Mouse (Mus musculus) thymus, postnatal 4 days (tissue): ENCODE measurements at regions not wholly inside any gene's neighbourhood (a gene's known extent, or its start where the extent isn't known, plus 50 kb on each side); places are given as distances from the start of the nearest gene placed in this dataset.

Experiments
- DNase-seq: peaks from one replicate; pipeline ENCODE4 v3.0.0; 2021

DNA sequence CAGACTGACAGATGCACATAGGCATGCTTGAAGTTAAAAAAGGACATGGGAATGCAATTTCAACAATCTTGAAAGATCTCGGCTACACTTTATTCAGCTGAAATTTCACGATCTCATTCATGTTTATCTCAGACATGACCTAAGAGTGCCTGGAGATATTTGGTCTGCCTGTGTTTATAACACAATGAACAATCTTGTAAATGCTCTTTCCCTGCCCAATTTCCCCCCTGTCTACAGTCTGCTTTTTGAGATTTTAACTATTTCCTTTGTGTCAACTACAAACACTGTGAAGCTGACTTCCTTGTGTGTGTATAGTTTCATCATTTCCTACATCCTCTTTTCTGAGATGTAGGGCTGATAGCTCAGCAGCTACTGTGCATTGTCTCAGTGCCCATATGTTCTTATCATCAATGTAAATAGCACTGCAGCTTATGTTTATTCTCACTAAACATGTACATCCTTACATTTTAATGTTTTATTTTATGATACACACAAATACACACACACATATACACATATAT lies 319.4 kb upstream of the A1bg start:
- no peak for DNase-seq

DNA sequence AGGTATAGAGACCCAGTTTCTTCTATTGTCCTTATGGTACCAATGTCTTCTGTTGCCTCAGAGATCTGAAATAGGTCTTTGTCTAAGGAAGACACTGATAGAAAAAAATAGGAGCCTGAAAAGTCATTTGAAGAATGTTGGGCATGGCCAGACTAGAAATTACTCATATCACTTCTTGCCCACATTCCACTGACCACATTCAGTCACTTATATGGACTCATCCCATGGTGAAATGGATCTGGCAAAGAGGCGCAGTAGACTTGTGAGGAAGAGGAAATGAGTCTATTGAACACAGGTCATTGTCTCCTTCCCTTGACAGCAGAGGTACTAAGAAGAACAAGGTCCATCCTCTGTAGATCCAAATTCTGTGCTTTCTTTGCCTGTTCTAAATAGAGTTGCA lies 318.9 kb upstream of the A1bg start:
- DNase-seq, result no peak

DNA sequence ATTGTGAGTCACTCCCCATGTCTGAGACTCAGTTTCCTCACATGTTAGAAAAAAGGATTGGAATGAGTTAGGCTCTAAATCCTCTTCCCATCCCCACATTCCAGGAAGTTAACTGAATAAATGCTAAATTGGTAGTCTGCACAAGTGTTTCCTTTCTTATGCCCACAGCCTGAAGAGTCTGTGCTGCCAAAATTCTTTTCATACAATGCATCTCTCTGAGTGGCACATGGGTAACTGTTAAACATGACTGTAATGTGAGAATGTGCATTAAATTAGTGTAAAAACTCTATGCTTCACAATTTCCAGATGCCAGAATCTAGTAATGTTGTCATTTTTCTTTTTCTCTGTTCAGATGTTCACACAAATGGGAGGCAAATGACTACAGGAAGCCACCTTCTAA lies 317.5 kb upstream of the A1bg start:
- DNase-seq, result no peak

DNA sequence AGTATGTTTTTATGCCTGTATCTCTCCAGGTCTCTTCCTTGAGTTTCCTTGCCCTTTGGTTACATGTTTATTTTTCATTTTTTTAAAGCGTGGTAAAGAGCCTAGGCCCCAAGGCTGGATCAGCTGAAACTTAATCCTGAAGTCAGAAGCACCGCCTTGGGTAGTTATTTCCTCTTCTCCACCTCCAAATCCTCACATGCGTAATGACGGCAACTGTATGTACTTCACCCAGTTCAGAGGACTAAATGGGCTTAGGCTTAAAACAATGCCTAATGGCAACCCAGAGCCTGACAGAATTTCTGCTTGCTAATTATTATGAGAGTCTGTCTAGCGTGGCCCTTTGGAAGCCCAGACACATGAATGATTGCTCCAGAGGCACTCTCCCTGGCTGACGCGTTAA lies 316.6 kb upstream of the A1bg start:
- DNase-seq, result no peak

DNA sequence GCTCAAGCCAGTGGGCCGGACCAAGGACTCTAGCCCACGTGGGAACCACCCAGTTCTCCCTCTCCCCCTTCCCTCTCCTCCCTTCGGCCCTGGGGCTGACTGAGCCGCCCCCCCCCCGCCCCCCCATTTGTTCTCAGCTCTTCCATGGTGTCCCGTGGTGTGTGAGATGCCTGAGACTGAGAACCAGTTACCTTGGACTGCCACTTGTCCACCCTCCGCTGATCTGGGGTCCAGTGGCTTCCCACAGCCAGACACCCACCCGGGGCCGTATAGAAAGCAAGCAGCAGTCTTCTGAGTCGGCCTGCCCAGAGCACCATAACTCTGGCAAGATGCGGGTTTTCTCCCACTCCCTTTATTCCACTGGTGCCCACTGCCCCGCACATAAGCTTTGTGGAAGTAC lies 316.2 kb upstream of the A1bg start:
- no peak for DNase-seq

DNA sequence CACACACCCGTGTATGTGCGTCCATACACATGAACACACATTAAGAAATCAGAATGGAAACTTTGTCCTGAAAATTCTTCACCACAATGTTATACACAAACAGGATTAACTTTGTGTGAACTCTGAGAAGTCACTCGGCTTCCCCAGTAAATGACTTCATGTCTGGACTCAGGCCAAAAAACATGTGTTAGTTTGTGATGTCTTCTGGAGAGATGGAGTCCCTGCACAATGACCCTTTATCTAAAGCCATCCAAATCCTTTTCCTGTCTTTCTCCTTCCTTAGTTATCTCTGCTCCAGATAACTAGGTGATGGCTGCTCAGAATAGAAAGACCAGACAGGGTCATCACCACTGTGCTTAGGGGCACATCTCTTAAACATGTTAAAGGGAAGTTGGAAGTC lies 306.8 kb upstream of the A1bg start:
- no peak for DNase-seq

DNA sequence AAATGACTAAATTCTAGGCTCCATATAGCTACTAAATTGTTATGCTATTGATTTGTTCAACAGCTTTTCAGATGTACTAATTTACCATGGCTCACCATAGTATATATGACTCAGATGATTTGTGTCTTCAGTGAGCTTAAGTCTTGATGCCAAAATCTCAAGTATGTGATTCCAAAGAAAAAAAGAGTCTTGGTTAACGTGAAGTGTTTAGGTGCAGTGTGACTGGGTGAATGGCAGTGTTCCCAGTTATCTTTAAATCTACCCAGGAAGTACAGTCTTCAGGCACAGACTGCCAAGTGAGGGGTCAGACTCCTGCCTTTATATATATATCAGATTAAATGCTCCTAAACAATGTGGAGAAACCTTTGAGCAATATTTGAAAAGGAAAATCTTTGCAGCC lies 300.1 kb upstream of the A1bg start:
- DNase-seq, result no peak

DNA sequence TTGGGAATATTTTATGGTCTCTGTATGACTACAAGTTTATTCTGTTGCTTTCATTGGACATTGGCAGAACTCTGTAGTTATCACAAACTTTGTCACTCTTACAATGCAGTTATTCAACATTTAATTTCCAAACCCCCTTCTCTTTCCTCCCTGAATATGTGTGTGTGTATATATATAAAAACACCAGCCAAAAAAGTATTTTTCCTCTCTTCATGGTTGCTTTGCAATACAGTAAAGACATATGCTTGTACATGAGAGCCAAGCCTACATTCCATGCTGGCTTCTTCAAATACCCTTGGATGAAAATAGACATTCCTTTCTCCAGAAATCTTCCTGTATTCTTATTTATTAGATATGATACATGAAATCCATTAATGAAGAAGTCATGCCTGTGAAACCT lies 287.3 kb upstream of the A1bg start:
- no peak for DNase-seq

DNA sequence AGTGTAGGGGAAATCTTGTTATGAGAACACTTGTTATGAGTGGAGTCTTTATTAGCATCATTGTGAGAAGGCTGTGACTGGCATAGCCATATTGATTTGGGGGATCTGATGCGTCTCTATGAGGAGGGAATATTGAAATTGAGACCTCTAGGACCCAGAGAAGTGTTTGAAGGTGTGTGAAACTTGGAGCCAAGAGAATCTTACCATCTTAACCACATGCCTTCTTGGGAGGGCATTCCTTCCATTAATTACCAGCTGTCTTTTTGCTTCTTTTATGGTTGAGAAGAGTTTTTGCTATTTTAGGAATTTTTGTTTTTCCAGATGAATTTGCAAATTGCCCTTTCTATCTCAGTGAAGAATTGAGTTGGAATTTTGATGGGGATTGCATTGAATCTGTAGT lies 267.2 kb upstream of the A1bg start:
- no peak for DNase-seq

DNA sequence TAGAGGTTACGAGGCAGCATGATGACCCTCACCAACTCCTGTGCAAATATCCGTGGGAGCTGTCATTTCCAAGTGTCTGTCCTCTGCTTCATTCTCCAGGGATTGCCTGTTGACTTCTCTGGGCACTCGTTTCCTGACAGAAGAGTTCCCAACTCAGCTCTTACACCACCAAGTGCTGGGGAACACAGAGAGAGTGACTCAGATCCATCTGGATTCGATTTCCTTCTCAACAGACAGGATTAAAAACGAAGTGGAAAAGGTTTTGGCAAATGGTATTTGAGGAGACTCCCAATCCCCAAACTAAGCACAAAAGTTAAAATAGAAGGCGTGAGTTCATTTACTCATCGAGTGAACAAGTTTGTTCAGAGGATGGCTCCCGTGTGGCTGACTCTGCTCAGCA lies 266.7 kb upstream of the A1bg start:
- DNase-seq, result no peak

DNA sequence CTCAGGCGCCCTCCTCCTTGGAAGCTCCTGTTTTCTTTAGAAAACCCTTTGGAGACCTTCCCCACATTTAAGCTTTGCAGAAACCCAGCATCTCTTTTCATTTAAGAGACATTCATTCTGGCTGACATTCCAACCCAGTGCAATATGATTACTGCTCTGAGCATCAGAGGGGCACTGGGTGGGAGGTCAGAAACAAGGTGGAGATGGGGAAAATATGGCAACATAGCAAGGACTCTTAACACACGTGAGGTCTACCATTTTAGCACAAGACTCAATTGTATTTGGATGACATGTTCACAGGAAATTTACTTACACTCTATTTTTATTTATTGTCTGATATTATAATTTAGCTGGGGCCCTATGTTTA lies 261.8 kb upstream of the A1bg start:
- no peak for DNase-seq

DNA sequence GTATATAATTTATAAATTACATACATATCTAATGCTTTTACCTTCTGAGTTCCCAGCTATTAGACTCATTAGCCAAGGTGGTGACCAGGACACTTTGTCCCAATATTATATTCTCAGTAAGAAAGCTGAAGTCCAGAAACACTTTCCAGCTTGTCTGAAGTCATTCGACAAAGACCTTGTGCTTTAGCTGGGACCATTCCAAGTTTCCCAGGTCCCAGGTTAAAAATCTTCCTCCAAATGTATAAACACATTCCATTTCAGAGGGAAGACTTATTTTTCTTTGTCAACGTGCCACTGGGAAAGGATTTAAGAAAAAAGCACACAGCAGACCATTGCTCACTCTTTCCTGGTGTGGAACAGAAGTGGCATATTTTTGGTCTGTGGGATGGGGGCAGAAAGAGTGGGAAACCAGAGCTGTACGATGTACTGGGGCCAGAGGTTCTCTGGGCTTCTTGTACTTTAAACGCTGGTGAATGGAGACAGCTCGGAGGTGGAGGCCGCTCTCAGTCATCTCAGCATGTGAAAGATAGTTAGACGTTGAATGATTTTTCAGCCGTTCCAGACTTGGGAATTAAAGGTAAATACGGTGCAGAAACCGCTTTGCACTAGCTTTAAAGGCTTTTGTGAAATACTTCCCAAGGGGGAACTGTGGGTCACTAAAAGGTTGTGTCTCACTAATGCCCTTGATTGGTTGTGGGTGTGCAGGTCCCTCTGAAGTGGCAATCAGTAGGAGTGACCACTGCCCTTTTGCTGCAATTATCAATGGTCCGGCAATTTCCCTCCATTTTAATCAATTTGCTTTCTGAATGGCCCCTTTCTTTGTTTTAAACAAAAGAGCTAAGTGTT lies 261.2 kb upstream of the A1bg start:
- DNase-seq, result no peak

DNA sequence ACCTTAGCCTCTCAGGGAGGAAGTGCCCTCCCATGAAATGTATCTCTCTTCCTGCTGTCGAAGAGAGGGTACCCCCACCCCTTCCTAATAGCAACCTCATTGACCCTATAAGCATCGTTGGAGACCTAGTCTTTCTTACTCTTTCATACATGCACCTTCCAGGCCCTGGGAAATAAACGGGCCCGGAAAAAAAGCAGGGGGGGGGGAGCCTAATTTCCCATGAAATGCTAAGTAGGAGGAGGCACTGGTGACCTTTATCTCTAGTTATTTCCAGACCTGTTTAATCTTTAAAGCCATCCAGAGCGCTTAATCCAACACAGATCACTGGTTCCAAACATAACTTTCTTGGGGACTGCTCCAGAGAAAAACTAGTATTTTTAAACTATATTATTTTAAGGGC lies 260.5 kb upstream of the A1bg start:
- no peak for DNase-seq

DNA sequence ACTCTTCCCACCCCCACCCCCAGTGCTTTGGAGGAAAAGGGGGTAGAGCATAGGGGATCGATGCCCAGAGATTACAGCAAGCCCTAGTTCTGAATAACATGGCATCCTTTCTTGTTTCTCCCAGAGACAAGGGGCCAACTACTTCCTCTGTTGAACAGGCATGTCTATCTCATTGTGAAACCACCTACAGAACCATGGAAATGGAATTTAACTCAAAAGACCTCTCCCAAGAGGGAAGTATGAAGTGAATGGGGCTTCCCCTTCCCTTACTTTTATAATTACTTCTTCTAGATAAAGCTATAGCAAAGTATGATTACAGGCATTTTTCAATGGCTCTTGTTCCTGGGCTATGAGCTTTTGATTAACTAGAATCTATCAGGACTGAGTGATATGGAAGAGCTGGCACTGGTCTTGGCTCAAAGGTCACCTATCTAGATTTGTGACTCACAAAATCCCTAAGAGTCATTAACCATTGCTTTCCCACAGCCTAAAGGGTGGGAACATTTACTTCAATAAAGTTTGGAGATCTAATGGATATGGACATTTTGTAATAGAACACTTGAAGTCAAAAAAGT lies 246.1 kb upstream of the A1bg start:
- DNase-seq, result no peak

DNA sequence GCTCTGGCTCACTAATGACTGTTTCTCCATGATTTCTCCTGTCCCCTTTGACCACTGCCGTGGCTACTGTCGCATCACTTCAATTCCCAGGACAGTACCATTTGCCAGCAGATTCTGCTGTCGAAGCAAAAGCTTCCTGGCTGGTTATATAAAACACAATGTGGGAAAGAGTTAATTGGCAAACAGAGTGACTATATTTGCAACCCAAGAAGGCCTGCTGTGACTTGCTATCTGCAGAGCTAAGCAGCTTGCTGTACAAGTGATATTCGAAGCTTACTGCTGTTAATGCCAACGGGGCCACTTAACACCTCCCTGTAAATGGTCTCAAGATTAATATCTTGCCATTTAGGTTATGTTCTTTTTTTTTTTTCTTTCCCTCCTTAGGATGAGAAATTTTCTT lies 242.2 kb upstream of the A1bg start:
- DNase-seq, result no peak

DNA sequence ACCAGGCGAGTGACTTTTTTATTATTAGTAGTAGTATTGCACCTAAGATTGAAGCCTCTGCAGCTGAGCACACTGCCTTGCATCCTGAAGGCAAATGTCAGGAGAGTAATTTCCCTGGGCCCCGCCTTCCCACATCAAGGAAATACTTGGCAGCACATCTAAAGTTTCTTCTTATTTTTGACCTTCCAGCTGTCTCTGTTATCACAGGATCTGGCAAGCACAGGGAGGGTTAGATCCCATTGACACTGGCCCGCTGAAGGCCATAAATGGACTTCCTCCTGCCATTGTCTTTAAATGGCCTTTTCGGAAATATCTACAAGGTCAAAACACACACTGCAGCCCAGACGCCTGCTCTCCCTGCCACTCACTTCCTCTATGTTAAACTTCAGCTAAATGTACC lies 238.6 kb upstream of the A1bg start:
- DNase-seq, result no peak

DNA sequence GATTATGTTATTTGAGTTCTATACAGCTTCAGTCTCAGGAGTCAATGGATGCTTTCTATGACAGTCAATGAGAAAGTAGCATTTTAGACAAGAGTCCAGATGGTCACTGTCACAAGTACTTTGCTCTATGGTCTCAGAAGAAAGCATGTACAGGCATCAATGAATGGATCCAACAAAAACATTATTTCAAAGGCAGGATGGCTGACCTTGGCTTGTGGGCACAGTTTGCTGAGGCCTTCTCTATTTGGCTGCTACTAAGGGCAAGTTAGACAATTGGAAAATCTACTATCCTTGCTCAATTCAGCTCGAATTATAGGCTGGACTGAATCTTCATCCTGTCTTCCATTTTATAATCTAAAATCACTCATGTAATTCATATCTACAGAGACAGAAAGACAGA lies 237.9 kb upstream of the A1bg start:
- DNase-seq, result no peak

DNA sequence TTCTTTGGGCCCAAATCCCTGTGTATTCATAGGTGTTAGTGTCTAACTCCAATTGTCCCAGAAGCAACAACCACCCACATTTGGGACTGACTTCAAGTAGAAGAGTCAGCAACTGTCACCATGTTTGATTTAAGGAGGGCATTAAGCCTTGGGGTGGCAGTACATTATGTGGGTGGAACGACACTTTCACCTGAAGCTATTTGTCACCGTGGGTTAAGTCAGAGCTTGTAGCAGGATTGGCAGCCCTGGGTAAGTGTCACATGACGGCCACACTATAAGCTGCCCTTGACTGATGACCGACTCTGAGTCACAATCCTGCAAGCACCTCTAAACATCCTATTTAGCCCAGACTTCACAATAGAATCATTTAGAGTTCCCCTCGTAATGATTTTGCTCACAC lies 236.7 kb upstream of the A1bg start:
- DNase-seq, result no peak

DNA sequence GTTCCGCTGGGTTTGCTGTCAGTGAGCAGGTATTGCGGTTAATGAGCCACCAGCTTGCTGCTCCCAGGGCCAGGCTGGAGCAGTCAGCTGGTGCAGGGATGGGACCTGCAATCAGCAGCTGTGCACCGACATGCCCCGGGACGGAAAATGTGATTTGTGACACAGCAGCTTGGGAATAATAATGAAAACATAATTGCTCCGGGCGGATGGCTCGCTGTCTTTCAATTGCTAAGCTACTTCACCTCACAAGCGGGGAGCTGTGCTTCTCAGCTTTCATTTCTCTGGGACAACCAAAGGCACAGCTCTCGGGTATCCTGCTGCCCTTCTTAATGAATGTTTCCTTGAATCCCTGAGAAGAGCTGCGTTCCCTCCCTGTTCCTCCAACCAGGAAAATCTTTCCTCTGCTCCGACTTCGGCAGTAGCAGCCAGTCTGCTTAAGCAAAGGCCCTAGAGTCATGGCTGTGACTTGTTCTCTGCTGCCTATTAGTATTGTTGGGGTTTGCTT lies 235.3 kb upstream of the A1bg start:
- DNase-seq, result peak; percentile 21

DNA sequence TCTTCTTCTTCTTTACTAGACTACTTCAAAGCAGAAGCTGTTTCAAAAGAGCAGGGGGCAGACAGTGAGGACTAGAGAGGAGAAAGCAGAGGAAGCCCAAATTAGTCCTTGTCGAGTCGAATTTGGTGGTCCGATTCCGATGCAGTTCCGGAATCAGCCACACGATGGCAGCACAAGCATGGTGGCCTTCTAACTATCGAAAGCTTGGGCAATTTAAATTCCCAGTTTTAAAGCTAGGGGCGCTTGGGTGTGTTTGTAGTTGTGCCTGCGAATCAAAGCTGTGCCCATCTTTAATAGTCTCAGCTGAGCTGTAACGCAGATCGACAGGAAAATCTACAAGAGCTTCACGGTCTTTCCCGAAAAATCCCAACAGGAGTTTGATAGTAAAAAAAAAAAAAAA lies 234.7 kb upstream of the A1bg start:
- peak; percentile 93 for DNase-seq

DNA sequence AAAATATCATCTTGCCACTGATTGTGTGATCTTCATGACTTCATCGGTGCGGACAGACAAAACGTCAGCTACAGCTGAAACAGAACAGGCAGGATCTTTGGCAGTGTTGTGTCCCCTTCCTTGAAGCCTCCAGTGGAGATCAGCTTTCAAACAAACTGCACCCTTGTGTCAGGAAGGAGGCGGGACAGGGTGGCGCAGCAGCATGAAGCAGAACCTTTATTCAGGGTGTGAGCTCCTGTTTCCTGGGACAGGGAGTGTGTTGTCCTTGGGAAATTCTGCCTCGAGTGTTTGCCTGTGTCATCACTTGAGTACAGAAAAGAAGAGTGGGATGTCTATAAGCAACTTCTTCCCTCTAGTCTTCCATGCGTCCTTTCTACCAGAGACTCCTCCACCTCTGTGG lies 232.7 kb upstream of the A1bg start:
- DNase-seq, result no peak

DNA sequence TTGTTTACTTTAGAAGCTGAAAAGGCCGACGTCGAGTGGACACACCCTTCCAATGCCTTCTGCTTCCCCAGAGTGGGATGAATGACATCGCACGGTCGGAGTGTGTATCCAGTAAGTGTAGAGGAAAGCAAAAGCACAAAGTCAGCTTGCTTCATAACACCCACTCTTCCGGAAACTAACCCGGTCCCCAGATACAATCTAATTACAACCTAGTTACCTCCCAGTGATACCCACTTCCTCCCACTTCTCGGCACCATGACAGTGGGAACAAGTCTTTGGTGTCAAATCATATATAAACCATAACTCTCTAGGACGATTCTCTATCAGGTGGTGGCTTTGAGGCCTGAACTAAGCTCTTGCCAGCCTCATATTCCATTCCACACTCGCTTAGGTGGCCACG lies 231.4 kb upstream of the A1bg start:
- no peak for DNase-seq

DNA sequence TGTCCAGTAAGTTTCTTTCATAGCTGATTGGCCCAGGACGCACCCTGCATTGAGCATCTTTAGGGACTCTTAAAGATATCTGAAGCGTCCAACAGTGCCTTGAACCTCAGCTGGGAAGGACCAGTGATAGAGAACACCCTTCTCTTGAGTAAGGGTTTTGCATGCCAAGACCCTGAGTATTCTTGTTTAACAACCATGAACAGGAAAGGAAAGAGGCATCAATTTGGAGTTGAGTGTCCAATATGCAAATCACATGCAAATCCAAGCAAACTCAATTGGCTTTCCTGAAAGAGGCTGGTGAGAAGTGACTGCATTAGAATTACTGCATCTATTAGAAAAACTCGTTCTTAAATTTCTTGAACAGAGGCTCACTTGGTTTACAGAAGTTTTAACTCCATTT lies 220.0 kb upstream of the A1bg start:
- DNase-seq, result no peak

DNA sequence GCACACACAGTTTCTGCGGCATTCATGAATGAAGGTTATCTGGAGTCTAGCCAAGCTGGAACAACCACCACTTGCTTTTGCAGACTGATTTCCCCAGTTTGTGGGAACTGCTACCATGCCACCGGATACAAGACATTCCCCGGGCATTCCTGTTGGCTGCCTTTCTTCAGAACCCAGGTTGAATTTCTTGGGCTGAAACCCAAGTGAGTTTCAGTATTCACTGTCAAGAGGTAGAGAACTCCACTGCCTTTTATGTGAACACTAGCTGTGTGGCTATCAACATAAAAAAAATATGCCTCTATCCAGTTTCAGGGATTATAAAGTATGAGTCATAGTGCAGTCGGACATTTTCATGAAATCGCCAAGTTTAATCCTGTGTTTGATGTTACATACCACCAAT lies 216.3 kb upstream of the A1bg start:
- no peak for DNase-seq

DNA sequence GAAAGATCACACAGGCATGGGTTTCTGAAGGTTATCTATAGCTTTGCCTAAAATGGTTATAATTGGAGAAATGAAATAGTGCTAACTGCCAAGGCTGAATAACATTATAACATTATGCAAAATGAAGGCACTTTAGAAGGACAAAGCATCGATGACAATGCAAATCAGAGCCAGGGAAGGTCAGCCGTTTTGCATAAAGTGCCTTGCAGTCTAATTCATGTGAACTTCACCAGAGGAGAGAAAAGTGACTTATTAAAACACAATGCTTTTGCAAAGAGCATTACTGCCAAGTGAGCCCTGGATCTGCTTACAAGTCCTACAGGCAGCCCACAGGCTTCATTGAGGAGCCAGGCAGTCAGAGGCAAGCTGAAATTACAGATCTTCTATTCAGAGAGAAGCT lies 214.0 kb upstream of the A1bg start:
- DNase-seq, result no peak
